Mouse (Mus musculus) G1E-ER4 (cell line): Measurements from ENCODE around the gene Nhlh2. TPM values are rescaled to one million over a fixed set of nuclear protein-coding genes. Genes with fewer than 3 reads are reported as not detected.

Experiments used
- GATA1 ChIP-seq: IDR thresholded peaks from one replicate; pipeline ENCODE4 v1.8.0; 2012; ENCODE audit warnings: low read length, inconsistent platforms
- polyA plus RNA-seq: library from polyadenylated mRNA; stranded (reverse); fragments of >175 nt; gene quantifications from 2 replicates; pipeline ENCODE4 v1.2.3, GENCODE M21; 2012

The Nhlh2 gene
- polyA plus RNA-seq, 1 experiment = not detected

GRCm38 (mm10) chr3:102012076-102012610 lies 2.3 kb downstream of the Nhlh2 start:
- no peak for TF ChIP-seq GATA1

- no peak for TF ChIP-seq GATA1
Observed at GRCm38 (mm10) chr3:102012611-102013211, 2.8 kb downstream of the Nhlh2 start.

GRCm38 (mm10) chr3:102020604-102021003 lies 10.7 kb downstream of the Nhlh2 start:
- TF ChIP-seq GATA1 = no peak

- no peak for TF ChIP-seq GATA1
Observed at GRCm38 (mm10) chr3:102022721-102023120, 12.8 kb downstream of the Nhlh2 start.

- no peak for TF ChIP-seq GATA1
Observed at GRCm38 (mm10) chr3:102023337-102023736, 13.5 kb downstream of the Nhlh2 start.

GRCm38 (mm10) chr3:102023829-102024228 lies 14.0 kb downstream of the Nhlh2 start:
- no peak for TF ChIP-seq GATA1

GRCm38 (mm10) chr3:102024981-102025451 lies 15.1 kb downstream of the Nhlh2 start:
- TF ChIP-seq GATA1 = no peak

DNA sequence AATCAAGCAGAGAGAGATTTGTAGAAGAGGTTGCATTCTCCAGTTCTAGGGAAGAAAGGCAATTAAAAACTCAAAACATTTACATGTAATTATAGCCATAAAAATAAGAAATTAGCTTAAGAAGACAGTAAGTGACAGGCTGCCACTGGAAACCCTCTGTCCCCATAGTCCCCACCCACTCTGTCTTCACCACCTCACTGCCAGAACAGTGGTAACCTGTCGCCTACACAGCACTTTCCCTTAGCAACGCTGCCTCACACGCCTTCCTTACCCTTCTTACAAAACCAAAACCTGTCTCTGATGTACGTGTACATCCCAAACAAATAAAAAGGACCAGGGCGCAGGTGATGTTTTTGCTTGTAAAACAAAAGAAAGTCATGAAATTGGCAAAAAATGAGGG lies 15.8 kb downstream of the Nhlh2 start:
- no peak for TF ChIP-seq GATA1

DNA sequence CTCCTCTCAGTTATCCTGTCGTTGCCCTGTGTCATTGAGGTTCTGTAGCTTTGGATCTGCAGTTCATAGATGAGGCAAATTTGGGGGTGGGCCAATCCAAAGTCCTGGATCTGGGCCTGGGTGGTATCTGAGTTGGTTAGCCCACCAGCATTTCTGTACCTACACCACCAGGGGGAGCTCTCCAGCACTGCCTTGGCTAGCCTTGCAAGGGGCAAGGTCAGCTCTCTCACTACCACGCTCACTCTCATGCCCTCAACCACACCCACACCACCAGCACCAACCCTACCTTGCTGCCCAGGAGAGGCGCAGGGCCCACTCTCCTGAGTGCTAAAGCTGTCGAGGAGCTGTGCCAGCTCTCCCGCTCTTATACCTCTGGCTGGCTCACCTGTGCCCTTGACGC lies 18.0 kb downstream of the Nhlh2 start:
- TF ChIP-seq GATA1 = no peak

- no peak for TF ChIP-seq GATA1
Observed at GRCm38 (mm10) chr3:102037806-102038205, 27.9 kb downstream of the Nhlh2 start.

GRCm38 (mm10) chr3:102038608-102039007 lies 28.7 kb downstream of the Nhlh2 start:
- no peak for TF ChIP-seq GATA1

- TF ChIP-seq GATA1 = no peak
Observed at GRCm38 (mm10) chr3:102041632-102042031, 31.8 kb downstream of the Nhlh2 start.

DNA sequence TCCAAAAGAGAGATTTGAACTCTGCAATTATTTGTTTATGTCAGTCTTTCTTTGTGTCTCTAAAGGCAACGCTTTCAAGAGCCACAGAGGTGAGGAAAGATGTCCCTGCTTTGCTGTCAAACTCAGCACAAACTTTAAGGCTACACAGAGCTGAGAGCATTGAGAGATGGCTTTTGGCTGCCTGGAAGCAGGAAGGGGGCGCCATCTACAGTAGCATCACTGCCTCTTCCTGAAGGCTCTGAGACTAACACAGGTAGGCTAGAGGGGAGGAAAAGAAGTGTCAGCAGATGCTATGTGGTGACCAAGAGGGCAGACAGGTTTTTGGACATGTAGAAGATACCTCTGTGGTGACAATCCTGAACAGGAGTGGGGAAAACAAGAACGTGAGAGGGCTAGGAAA lies 35.2 kb downstream of the Nhlh2 start:
- no peak for TF ChIP-seq GATA1

- TF ChIP-seq GATA1 = no peak
Observed at GRCm38 (mm10) chr3:102047532-102047931, 37.7 kb downstream of the Nhlh2 start.

DNA sequence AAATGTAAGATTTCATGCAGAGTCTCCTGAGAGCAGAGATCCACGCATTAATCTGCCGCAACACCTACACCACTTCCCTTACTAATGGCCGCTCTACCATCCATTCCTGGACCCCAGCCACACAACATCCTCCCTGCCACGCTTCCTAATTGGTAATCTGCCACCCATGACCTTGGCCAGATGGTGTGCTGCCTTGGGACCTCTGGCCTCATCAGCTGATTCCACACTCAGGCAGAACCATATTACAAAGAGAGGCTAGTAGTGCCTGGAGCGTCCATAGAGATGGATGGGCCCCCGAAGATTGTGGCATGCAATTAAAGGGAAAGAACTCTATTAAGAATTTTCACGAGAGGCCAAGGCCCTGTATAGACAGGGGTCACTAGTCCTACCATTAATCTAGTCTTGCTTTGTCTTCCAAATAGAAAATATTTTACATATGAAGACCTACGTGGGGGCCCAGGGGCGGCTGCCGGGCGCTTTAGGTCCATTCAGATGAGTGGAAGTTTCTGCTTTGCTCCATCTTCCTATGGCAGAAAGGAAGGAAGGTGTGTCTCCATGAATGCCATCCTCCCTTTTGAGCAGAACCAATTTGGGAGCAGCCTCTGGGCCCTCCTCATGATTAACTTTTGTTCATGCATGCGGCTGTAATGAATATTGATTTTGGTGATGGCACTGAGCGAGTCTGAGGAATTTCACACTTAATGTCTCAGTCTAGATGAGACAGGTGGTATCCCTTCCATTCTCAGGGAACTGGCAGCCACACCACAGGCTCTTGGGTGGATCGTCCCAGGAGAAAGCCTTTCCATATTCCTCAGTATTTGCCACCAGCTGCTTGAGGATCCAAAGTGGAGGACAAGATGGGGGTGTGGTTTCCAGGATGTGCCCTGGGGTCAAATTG lies 39.6 kb downstream of the Nhlh2 start:
- TF ChIP-seq GATA1 = no peak

- TF ChIP-seq GATA1 = no peak
Observed at GRCm38 (mm10) chr3:102052036-102052435, 42.2 kb downstream of the Nhlh2 start.
